ENCODE assay signal across 8 mouse cellular contexts in the genomic region with DNA sequence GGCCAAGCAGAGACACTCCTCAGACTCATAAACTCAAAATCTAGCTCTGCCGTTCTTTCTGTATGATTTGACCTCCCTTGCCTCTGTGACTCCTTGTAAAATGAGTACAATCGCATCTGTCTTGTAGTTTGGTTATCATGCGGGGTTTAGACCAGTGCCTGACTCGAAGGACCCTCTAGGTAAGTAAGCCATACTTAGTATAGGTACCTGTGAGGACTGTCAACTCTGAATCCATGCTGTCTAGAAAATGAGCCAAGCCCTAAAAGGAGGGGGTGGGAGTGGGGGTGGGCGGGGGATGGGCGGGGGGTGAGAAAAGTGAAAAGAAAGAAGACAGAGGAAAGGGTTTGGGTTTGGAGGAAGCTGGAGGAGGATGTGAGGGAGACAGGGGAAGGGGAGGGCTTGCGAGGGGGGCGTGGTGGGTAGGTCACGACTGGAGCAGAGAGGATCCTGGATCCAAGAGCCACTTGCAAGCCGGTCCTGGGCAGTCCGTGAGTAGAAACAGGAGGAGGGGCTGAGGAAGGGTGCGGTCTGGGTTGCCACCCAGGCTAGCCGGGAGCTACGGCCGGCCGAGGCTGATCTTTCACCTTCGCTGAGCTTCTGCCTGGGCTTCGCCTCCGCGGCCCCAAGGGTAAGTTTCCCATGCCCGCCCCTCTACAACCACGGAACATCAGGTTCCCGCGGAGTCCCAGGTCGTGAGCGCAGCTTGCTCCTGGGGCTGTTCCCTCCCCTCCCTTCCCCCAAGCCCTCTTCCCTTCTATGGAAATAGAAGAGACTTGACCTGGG. TPM values are rescaled to one million over a fixed set of nuclear protein-coding genes. Genes with fewer than 3 reads are reported as not detected.
DNase-seq lines count a peak whose midpoint lies in the region; ATAC-seq and TF ChIP-seq lines count a peak whose summit lies in the region.

Gene Anxa3, plus strand, starts transcription at position 404 of the 783 bp plus-strand sequence.

- TF ChIP-seq CTCF in heart, postnatal 0 days (IDR thresholded peaks at IDR 0.05; ENCODE audit: low read depth) = no peak

- H3K9ac ChIP-seq in heart, postnatal 0 days (replicated peaks; ENCODE audit: low read depth, low read length) = peak within 1 kb of the TSS; percentile 64
- H3K9ac ChIP-seq in lung, embryonic 15.5 days = peak within 1 kb of the TSS; percentile 59

- H3K27ac ChIP-seq in heart, postnatal 0 days (ENCODE audit: low read depth) = peak within 1 kb of the TSS; percentile 67
- H3K27ac ChIP-seq in lung, embryonic 15.5 days = peak within 1 kb of the TSS; percentile 66

- TF ChIP-seq EP300 in heart, postnatal 0 days (IDR thresholded peaks at IDR 0.05; ENCODE audit: low read depth) = no peak

- no peaks in the 10 kb centered on the region for H3K9me3 ChIP-seq in erythroblast, embryonic 14.5 days (ENCODE audit: control insufficient read depth, low read length)
- H3K9me3 ChIP-seq in heart, postnatal 0 days (replicated peaks; ENCODE audit: control insufficient read depth, low read length) = no peaks in the 10 kb centered on the region
- no peaks in the 10 kb centered on the region for H3K9me3 ChIP-seq in lung, embryonic 15.5 days

- peak; percentile 82 for DNase-seq in 3134 (ENCODE audit: extremely low read depth, insufficient read length, low spot score)
- peak; percentile 89 for DNase-seq in R1 (ENCODE audit: low read depth, low spot score)
- DNase-seq in heart, postnatal 0 days (ENCODE audit: low spot score) = peak; percentile 65
- peak; percentile 70 to 82 for DNase-seq in kidney, postnatal 4 days
- DNase-seq in retina, embryonic 14.5 days (ENCODE audit: low spot score) = peak; percentile 46
- no peak for DNase-seq in thymus, adult 18-20 months

- no peaks in the 10 kb centered on the region for H3K36me3 ChIP-seq in erythroblast, embryonic 14.5 days (ENCODE audit: control insufficient read depth)
- H3K36me3 ChIP-seq in heart, postnatal 0 days (replicated peaks; ENCODE audit: control insufficient read depth, insufficient read depth, low read length) = 0 out of 2 replicates have a peak, but pooled peaks cover 3% of the 10 kb centered on the region
- H3K36me3 ChIP-seq in lung, embryonic 15.5 days = no peaks in the 10 kb centered on the region

- 10% methylated on average over 26 of the region's 26 CpGs for WGBS in heart, postnatal 0 days
- WGBS in lung, embryonic 15.5 days = 9% methylated on average over 26 of the region's 26 CpGs

- peak within 1 kb of the TSS; percentile 34 for H3K4me3 ChIP-seq in erythroblast, embryonic 14.5 days (replicated peaks)
- peak within 1 kb of the TSS; percentile 69 for H3K4me3 ChIP-seq in heart, postnatal 0 days (ENCODE audit: low read depth, low read length)
- peak within 1 kb of the TSS; percentile 55 for H3K4me3 ChIP-seq in lung, embryonic 15.5 days

- peaks cover 41% of the 10 kb centered on the region for H3K27me3 ChIP-seq in erythroblast, embryonic 14.5 days (ENCODE audit: control insufficient read depth)
- no peaks in the 10 kb centered on the region for H3K27me3 ChIP-seq in heart, postnatal 0 days (ENCODE audit: control insufficient read depth, insufficient read depth, low read length)
- H3K27me3 ChIP-seq in lung, embryonic 15.5 days = no peaks in the 10 kb centered on the region

- H3K4me1 ChIP-seq in erythroblast, embryonic 14.5 days (ENCODE audit: control insufficient read depth) = peaks cover 5% of the 10 kb centered on the region
- H3K4me1 ChIP-seq in heart, postnatal 0 days (ENCODE audit: control insufficient read depth, insufficient read depth) = no peaks in the 10 kb centered on the region
- H3K4me1 ChIP-seq in lung, embryonic 15.5 days = peaks cover 21% of the 10 kb centered on the region; the same call in 1 of the 2 replicates

- peak; percentile 88 for ATAC-seq in heart, postnatal 0 days (ENCODE audit: insufficient read depth, low read depth)
- peak; percentile 88 for ATAC-seq in lung, embryonic 15.5 days (ENCODE audit: borderline replicate concordance, extremely low read depth, low FRiP score, low TSS enrichment)

- H3K4me2 ChIP-seq in heart, postnatal 0 days (ENCODE audit: low read depth, low read length) = peak within 1 kb of the TSS; percentile 81
- H3K4me2 ChIP-seq in lung, embryonic 15.5 days = peak within 1 kb of the TSS; percentile 88

RNA-seq across cellular contexts. Expression of gene Anxa3, which starts in this region (rescaled TPM):
- not detected in 2 replicates for polyA plus RNA-seq in erythroblast, embryonic 14.5 days (2012)
- total RNA-seq in heart, postnatal 0 days (2014; rRNA removed; ENCODE audit: low replicate concordance) = 42.0 and 51.2 TPM in 2 replicates
- polyA plus RNA-seq in heart, postnatal 0 days (2015; fragmentation: Nextera tagmentation; extraction: Ambion mirVana) = 49.4 and 50.3 TPM in 2 replicates
- polyA plus RNA-seq in lung, embryonic 15.5 days (2015; fragmentation: Nextera tagmentation; extraction: Ambion mirVana) = 80.0 and 85.7 TPM in 2 replicates

Comparison
In these comparisons a context has a peak if more than half of its experiments do, and no peak if none do; other contexts are left out.
1. RNA of gene Anxa3 (polyA plus RNA-seq): 80.0 to 85.7 TPM in lung, embryonic 15.5 days and 49.4 to 50.3 TPM in heart, postnatal 0 days; not detected in erythroblast, embryonic 14.5 days; every median in the first group is over 10 times any median in the second.
2. DNase-seq: peak in 3134 (single experiment), R1 (single experiment), heart, postnatal 0 days (single experiment), kidney, postnatal 4 days (2 of 2) and retina, embryonic 14.5 days (single experiment); none in thymus, adult 18-20 months (0 of 2).
3. Peak in every context shown above with its lines, with median percentiles within 50 percentile points of each other: H3K4me3 ChIP-seq.